Mouse (Mus musculus) myocyte (in vitro differentiated cells): ENCODE results near the gene Aktip. TPM values are rescaled to one million over a fixed set of nuclear protein-coding genes. Genes with fewer than 3 reads are reported as not detected.

Experiments
- H3K27me3 ChIP-seq: one replicate; pipeline ENCODE4 v1.6.1; 2011; ENCODE audit not compliant: control insufficient read depth, insufficient read depth, insufficient read length
- H3K36me3 ChIP-seq: one replicate; pipeline ENCODE4 v1.6.1; 2011; ENCODE audit not compliant: control insufficient read depth, insufficient read depth
- H3K4me2 ChIP-seq: one replicate; pipeline ENCODE4 v1.6.1; 2011; ENCODE audit warnings: low read depth, control low read depth
- H3K4me3 ChIP-seq: one replicate; pipeline ENCODE4 v1.5.1; 2011; ENCODE audit warnings: mild to moderate bottlenecking, control low read depth, moderate library complexity
- H3K79me2 ChIP-seq: one replicate; pipeline ENCODE4 v1.6.1; 2011; ENCODE audit not compliant: control insufficient read depth, insufficient read depth
- H3ac ChIP-seq: one replicate; pipeline ENCODE4 v1.6.1; 2011; ENCODE audit not compliant: control insufficient read depth, insufficient read length
- CEBPB ChIP-seq: IDR thresholded peaks from 2 replicates; pipeline ENCODE4 v1.6.1; 2011; ENCODE audit warnings: mild to moderate bottlenecking, moderate library complexity; ENCODE audit not compliant: poor library complexity, insufficient read depth, severe bottlenecking
- E2F4 ChIP-seq: IDR thresholded peaks from one replicate; pipeline ENCODE4 v1.6.1; 2011; ENCODE audit warnings: mild to moderate bottlenecking, control low read depth, moderate library complexity; ENCODE audit not compliant: insufficient read depth
- MAX ChIP-seq: IDR thresholded peaks from one replicate; pipeline ENCODE4 v1.6.1; 2011; ENCODE audit warnings: low read depth, mild to moderate bottlenecking, control low read depth
- MYOD1 ChIP-seq, 3 experiments: IDR thresholded peaks; one replicate each; pipeline ENCODE4 v1.6.1; 2011; ENCODE audit warnings: control low read depth in 2 of 3, low read depth in 2 of 3, mild to moderate bottlenecking in 2 of 3, moderate library complexity in 1 of 3; ENCODE audit not compliant: insufficient read length in 2 of 3, control insufficient read depth in 1 of 3
- MYOG ChIP-seq, 3 experiments: IDR thresholded peaks; one replicate each; pipeline ENCODE4 v1.6.1; 2011; ENCODE audit warnings: control low read depth in 2 of 3, low read depth in 2 of 3, mild to moderate bottlenecking in 2 of 3; ENCODE audit not compliant: insufficient read length in 2 of 3, control insufficient read depth in 1 of 3, insufficient read depth in 1 of 3
- POLR2A ChIP-seq: IDR thresholded peaks from one replicate; pipeline ENCODE4 v1.6.1; 2011; ENCODE audit warnings: low read depth, mild to moderate bottlenecking, control low read depth, moderate library complexity; ENCODE audit not compliant: insufficient read length
- POLR2AphosphoS2 ChIP-seq: IDR thresholded peaks from one replicate; pipeline ENCODE4 v1.6.1; 2011; ENCODE audit warnings: low read depth, control low read depth; ENCODE audit not compliant: insufficient read length
- REST ChIP-seq: IDR thresholded peaks from one replicate; pipeline ENCODE4 v1.6.1; 2011; ENCODE audit warnings: mild to moderate bottlenecking, control low read depth, moderate library complexity; ENCODE audit not compliant: insufficient read depth, insufficient read length
- SRF ChIP-seq: IDR thresholded peaks from one replicate; pipeline ENCODE4 v1.6.1; 2011; ENCODE audit warnings: low read depth; ENCODE audit not compliant: control insufficient read depth, insufficient read length
- TCF12 ChIP-seq: IDR thresholded peaks from one replicate; pipeline ENCODE4 v1.6.1; 2011; ENCODE audit warnings: mild to moderate bottlenecking, control low read depth; ENCODE audit not compliant: poor library complexity, insufficient read depth, severe bottlenecking
- TCF3 ChIP-seq: IDR thresholded peaks from one replicate; pipeline ENCODE4 v1.6.1; 2011; ENCODE audit warnings: low read depth, control low read depth; ENCODE audit not compliant: insufficient read length
- USF1 ChIP-seq: IDR thresholded peaks from one replicate; pipeline ENCODE4 v1.6.1; 2011; ENCODE audit warnings: low read depth, mild to moderate bottlenecking, control low read depth, moderate library complexity
- polyA plus RNA-seq: library from polyadenylated mRNA; unstranded; fragments of >200 nt; fragmentation: generic; extraction: Trizol; gene quantifications from one replicate; pipeline ENCODE4 v1.2.1, GENCODE M21; 2012; ENCODE audit warnings: missing spikeins

Aktip gene
- polyA plus RNA-seq, 1 experiment: 25.5 TPM

DNA sequence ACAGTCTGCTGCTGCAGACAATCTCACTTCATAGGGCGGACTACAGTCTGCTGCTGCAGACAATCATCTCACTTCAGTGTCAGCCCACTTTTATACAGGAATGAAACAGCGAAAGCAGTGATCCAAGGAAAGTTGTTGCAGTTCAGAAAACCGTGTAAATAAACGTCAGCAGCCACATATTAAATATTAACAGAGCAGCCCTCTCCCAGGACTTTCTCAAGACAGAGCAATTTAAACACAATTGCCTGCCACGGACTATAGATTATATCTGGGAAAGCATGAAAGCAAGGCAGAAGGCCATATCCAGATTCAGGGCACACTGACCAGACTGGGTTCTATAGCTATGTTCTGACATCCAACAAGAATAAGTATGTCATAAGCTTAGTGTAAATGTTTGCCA is 105.6 kb downstream of the Aktip start:
- H3K79me2 ChIP-seq: no peaks in the 10 kb centered on the region
- H3K27me3 ChIP-seq: no peaks in the 10 kb centered on the region
- no peak overlapping the region for H3K4me2 ChIP-seq
- TF ChIP-seq REST (no peak), TCF12 (no peak)
- H3ac ChIP-seq: no peak overlapping the region
- no peak overlapping the region for H3K4me3 ChIP-seq
- H3K36me3 ChIP-seq: peaks cover 18% of the 10 kb centered on the region

DNA sequence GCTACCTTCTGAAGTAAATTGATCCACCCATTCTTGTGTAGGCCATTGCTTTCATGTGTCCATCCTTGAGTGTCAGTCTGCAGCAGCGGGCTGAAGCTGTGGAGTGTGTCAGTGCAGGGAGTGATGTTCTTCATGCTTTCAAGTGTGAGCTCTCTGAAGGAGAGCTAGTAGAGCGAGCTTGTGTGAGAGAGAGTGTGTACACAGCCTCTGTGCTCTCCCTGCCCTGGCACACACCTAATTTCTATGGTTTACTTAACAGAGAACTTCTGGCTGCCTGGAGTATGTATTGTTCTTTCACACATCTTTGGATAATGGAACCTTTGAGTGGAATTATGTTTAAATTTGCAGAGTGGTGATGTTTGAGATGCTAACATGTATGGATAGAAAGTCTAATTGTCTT is 110.2 kb downstream of the Aktip start:
- H3K27me3 ChIP-seq: no peaks in the 10 kb centered on the region
- TF ChIP-seq MAX: no peak
- no peak for TF ChIP-seq POLR2AphosphoS2
- no peak for TF ChIP-seq MYOG (IDR thresholded peaks at IDR 0.05; ENCODE audit: control insufficient read depth in 1 of 3, insufficient read depth in 1 of 3, insufficient read length in 2 of 3, low read depth in 2 of 3)
- no peak for TF ChIP-seq E2F4
- TF ChIP-seq TCF3: no peak
- no peak for TF ChIP-seq REST
- TF ChIP-seq MYOD1 (IDR thresholded peaks at IDR 0.05; ENCODE audit: control insufficient read depth in 1 of 3, insufficient read length in 2 of 3, low read depth in 2 of 3): no peak
- TF ChIP-seq POLR2A: no peak
- TF ChIP-seq CEBPB: no peak
- no peak overlapping the region for H3ac ChIP-seq
- H3K4me2 ChIP-seq: no peak overlapping the region
- peaks cover 15% of the 10 kb centered on the region for H3K36me3 ChIP-seq
- no peak overlapping the region for H3K4me3 ChIP-seq
- no peaks in the 10 kb centered on the region for H3K79me2 ChIP-seq

DNA sequence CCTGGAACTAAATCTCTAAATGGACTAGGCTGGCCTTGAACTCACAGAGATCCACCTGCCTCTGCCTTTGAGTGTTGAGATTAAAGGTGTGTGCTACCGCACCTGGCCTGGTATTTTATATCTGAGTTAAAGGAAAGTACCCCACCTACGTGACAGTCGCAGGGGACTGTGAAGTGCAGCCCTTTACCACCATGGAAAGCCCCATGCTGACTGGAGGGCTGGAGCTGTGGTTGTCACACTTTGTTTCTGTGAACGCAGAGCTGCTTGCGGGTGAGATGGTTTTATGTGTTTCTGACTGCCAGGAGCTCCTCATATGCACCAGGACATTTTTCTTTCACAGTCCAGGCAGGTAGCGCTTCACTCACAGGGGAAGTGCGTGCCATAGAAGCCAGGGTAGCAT is 111.3 kb downstream of the Aktip start:
- TF ChIP-seq CEBPB (no peak), MYOG (IDR thresholded peaks at IDR 0.05; ENCODE audit: control insufficient read depth in 1 of 3, insufficient read depth in 1 of 3, insufficient read length in 2 of 3, low read depth in 2 of 3) (no peak), TCF3 (no peak), MAX (no peak), USF1 (no peak), REST (no peak), TCF12 (no peak), POLR2AphosphoS2 (no peak)
- Histone ChIP-seq H3K36me3 (peaks cover 15% of the 10 kb centered on the region), H3K79me2 (no peaks in the 10 kb centered on the region), H3K27me3 (no peaks in the 10 kb centered on the region), H3ac (no peak overlapping the region), H3K4me3 (no peak overlapping the region), H3K4me2 (no peak overlapping the region)

DNA sequence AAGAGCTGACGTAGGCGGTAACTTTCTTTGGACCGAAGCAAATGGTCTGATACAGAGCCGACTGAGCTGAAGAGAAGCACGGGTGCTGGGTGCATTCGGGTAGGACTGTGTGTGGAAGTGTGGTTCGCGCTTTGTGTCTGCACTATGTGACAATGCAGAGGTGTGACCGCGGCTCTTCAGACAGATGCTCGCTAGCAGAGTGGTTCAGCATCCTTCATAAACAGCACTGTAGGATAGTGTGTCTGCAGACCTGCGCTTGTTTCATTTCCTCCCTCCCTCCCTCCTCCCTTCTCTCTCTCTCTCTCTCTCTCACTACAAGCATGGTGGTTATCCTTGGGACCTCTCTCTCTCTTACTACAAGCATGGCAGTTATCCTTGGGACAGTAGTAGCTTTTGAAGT is 117.3 kb downstream of the Aktip start:
- peaks cover 15% of the 10 kb centered on the region for H3K36me3 ChIP-seq
- H3K79me2 ChIP-seq: no peaks in the 10 kb centered on the region
- no peak overlapping the region for H3K4me3 ChIP-seq
- no peak overlapping the region for H3ac ChIP-seq
- no peak overlapping the region for H3K4me2 ChIP-seq
- no peaks in the 10 kb centered on the region for H3K27me3 ChIP-seq
- TF ChIP-seq POLR2A: no peak

DNA sequence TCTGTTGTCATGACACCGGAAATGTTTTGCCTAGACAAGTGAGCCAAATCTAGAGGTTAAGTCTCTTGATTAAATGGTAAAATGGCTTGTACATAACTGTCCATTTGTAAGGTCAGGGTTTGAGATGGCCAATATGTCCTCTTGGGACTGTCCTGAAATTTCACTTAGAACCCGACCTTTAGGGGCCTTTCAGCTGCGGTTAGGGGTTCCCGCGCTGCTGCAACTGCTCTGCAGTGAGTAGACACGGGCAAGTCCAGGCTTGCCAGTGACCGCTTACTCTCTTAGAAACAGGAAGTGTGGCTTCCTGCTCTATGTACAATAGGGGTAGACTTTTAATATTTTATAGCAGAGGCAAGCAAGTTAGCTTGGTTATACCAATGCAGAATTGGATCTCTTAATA is 117.9 kb downstream of the Aktip start:
- no peak overlapping the region for H3K4me3 ChIP-seq
- H3K79me2 ChIP-seq: no peaks in the 10 kb centered on the region
- no peak overlapping the region for H3K4me2 ChIP-seq
- no peaks in the 10 kb centered on the region for H3K27me3 ChIP-seq
- H3K36me3 ChIP-seq: peaks cover 15% of the 10 kb centered on the region
- TF ChIP-seq MAX (no peak), POLR2AphosphoS2 (no peak), MYOD1 (IDR thresholded peaks at IDR 0.05; ENCODE audit: control insufficient read depth in 1 of 3, insufficient read length in 2 of 3, low read depth in 2 of 3) (no peak), USF1 (no peak), CEBPB (no peak), SRF (no peak), REST (no peak)
- H3ac ChIP-seq: no peak overlapping the region

DNA sequence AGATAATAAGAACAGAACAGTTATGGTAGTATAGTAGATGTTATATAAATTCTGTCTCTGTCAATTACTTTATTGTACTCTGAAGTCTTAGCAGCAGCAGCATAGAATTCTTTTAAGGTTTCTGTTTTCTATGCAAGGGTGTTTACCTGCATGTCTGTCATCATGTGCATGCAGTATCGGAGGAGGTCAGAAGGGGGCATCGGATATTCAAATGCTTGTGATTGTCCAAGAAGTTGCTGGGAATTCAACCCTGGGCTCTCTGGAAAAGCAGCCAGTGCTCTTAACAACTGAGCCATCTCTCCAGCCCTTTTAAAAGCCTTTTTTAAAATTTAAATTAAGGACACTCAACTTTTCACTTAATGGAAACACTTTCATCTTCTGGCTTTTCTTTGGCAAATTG is 120.1 kb downstream of the Aktip start:
- peaks cover 15% of the 10 kb centered on the region for H3K36me3 ChIP-seq
- no peak for TF ChIP-seq MYOG (IDR thresholded peaks at IDR 0.05; ENCODE audit: control insufficient read depth in 1 of 3, insufficient read depth in 1 of 3, insufficient read length in 2 of 3, low read depth in 2 of 3)
- no peak for TF ChIP-seq TCF12
- no peak for TF ChIP-seq MYOD1 (IDR thresholded peaks at IDR 0.05; ENCODE audit: control insufficient read depth in 1 of 3, insufficient read length in 2 of 3, low read depth in 2 of 3)
- no peak for TF ChIP-seq REST
- no peak for TF ChIP-seq POLR2AphosphoS2
- TF ChIP-seq MAX: no peak
- TF ChIP-seq SRF: no peak
- no peak for TF ChIP-seq POLR2A
- no peak for TF ChIP-seq USF1
- TF ChIP-seq E2F4: no peak
- TF ChIP-seq TCF3: no peak
- no peak for TF ChIP-seq CEBPB

More for the DNA sequence above, 120.1 kb downstream of the Aktip start:
- H3K79me2 ChIP-seq: no peaks in the 10 kb centered on the region
- H3K27me3 ChIP-seq: no peaks in the 10 kb centered on the region
- H3ac ChIP-seq: no peak overlapping the region
- H3K4me3 ChIP-seq: no peak overlapping the region
- H3K4me2 ChIP-seq: no peak overlapping the region
